Mouse (Mus musculus): ENCODE results near the gene Cdh22. TPM values are rescaled to one million over a fixed set of nuclear protein-coding genes. Genes with fewer than 3 reads are reported as not detected.

Gene Cdh22
- polyA plus RNA-seq (2014; fragmentation: Nextera tagmentation; extraction: Ambion mirVana): 0.33 and 0.93 TPM in 2 replicates

DNA sequence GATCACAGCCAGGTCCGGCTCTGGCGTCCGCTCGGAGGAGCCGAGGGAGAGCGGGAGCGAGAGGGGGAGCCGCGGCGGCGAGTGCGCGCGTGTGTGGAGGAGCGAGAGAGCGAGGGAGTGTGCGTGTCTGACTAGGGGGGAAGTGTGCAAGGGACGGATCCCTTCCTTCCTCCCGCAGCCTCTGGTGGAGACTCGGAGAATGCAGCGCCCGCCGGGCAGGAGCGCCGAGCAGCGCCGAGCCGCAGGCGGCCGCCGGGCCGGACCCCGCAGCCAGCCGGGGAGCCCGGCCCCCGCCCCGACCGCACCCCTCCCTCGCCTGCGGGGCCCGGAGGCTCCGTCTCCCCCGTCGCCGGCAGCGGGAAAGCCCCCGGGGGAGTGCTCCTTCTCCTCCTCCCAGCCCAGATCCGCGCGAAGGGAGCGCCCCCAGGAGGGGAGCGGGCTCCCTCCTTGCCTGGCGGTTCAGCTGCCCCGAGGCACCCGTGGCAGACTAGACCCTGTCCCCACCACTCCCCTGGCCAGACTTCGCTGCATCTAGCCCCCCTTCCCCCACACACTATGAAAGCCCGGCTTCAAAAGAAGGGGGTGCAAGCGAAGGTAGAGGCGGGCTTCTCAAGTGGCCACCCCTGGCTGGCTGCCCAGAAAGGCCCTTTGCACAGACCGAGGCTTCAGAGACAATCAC, at the start of gene Cdh22:
Cdh22 (minus strand) TSS at position 241 of the 679 bp plus-strand sequence.
- peak; percentile 71 for DNase-seq (ENCODE audit: low spot score)
- Histone ChIP-seq H3K4me2 (ENCODE audit: low read depth, low read length) (peak within 1 kb of the TSS; percentile 99), H3K27ac (replicated peaks; ENCODE audit: low read depth, low read length) (no peak within 1 kb of the TSS), H3K27me3 (replicated peaks; ENCODE audit: control insufficient read depth, insufficient read depth, low read length) (peaks cover 98% of the 10 kb centered on the region), H3K4me1 (ENCODE audit: control insufficient read depth, insufficient read depth, low read length) (peaks cover 9% of the 10 kb centered on the region; the same call in 1 of the 2 replicates), H3K36me3 (ENCODE audit: control insufficient read depth, insufficient read depth, low read length) (no peaks in the 10 kb centered on the region), H3K9ac (ENCODE audit: low read depth, low read length) (peak within 1 kb of the TSS; percentile 64), H3K9me3 (ENCODE audit: control insufficient read depth, low read length) (no peaks in the 10 kb centered on the region), H3K4me3 (ENCODE audit: low read depth, low read length) (peak within 1 kb of the TSS; percentile 61)
- 2% methylated on average over 11 of the region's 60 CpGs for WGBS
- ATAC-seq (ENCODE audit: low read depth): peak; percentile 83

- ATAC-seq (ENCODE audit: low read depth) (no peak), DNase-seq (ENCODE audit: low spot score) (no peak)
- no peak overlapping the region for H3K4me2 ChIP-seq (ENCODE audit: low read depth, low read length)
- no peaks in the 10 kb centered on the region for H3K27me3 ChIP-seq (replicated peaks; ENCODE audit: control insufficient read depth, insufficient read depth, low read length)
- H3K4me1 ChIP-seq (ENCODE audit: control insufficient read depth, insufficient read depth, low read length): peaks cover 10% of the 10 kb centered on the region
- no peak overlapping the region for H3K9ac ChIP-seq (ENCODE audit: low read depth, low read length)
- no peak overlapping the region for H3K27ac ChIP-seq (replicated peaks; ENCODE audit: low read depth, low read length)
- H3K4me3 ChIP-seq (ENCODE audit: low read depth, low read length): no peak overlapping the region
- H3K36me3 ChIP-seq (ENCODE audit: control insufficient read depth, insufficient read depth, low read length): peaks cover 21% of the 10 kb centered on the region; the same call in 1 of the 2 replicates
- no peaks in the 10 kb centered on the region for H3K9me3 ChIP-seq (ENCODE audit: control insufficient read depth, low read length)
- 92% methylated on average over 7 of the region's 7 CpGs for WGBS
Observed at GRCm38 (mm10) chr2:165284377-165284776, 49.7 kb upstream of the Cdh22 start.

- H3K4me3 ChIP-seq (ENCODE audit: low read depth, low read length): no peak overlapping the region
- H3K4me1 ChIP-seq (ENCODE audit: control insufficient read depth, insufficient read depth, low read length): peaks cover 10% of the 10 kb centered on the region
- H3K36me3 ChIP-seq (ENCODE audit: control insufficient read depth, insufficient read depth, low read length): peaks cover 21% of the 10 kb centered on the region; the same call in 1 of the 2 replicates
- DNase-seq (ENCODE audit: low spot score): no peak
- no peaks in the 10 kb centered on the region for H3K27me3 ChIP-seq (replicated peaks; ENCODE audit: control insufficient read depth, insufficient read depth, low read length)
- H3K27ac ChIP-seq (replicated peaks; ENCODE audit: low read depth, low read length): no peak overlapping the region
- H3K9me3 ChIP-seq (ENCODE audit: control insufficient read depth, low read length): no peaks in the 10 kb centered on the region
- H3K4me2 ChIP-seq (ENCODE audit: low read depth, low read length): no peak overlapping the region
- H3K9ac ChIP-seq (ENCODE audit: low read depth, low read length): no peak overlapping the region
- WGBS: 86% methylated on average over 3 of the region's 3 CpGs
- no peak for ATAC-seq (ENCODE audit: low read depth)
Observed at GRCm38 (mm10) chr2:165283644-165284043, 49.0 kb upstream of the Cdh22 start.

DNA sequence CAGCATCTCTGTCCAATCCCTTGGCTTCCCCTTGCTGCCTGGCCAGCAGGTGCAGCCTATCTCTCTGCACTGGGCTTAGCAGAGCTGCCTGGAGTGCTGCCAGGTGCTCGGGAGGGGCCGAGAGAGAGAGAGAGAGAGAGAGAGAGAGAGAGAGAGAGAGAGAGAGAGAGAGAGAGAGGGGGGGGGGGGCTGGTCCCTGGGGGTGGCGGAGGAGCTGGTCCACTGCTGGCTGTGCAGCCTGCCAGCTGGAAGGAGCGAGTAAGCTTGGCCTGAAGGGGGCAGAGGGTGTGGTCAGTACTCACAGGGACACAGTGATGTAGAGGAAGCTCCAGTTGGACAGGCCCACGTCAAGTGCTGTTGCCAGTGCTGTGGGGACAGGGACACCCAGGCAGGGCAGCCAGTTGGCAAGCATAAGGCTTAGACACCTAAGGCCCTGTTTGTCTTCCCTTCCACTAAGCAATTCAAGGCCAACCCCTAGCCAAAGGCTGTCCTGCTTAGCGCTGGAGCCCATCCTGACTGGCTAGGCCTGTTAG, 47.2 kb upstream of the Cdh22 start:
- peak; percentile 72 for DNase-seq (ENCODE audit: low spot score)
- peaks cover 5% of the 10 kb centered on the region; the same call in 1 of the 2 replicates for H3K4me1 ChIP-seq (ENCODE audit: control insufficient read depth, insufficient read depth, low read length)
- no peaks in the 10 kb centered on the region for H3K9me3 ChIP-seq (ENCODE audit: control insufficient read depth, low read length)
- no peak overlapping the region for H3K4me3 ChIP-seq (ENCODE audit: low read depth, low read length)
- H3K36me3 ChIP-seq (ENCODE audit: control insufficient read depth, insufficient read depth, low read length): peaks cover 30% of the 10 kb centered on the region
- WGBS: 47% methylated on average over 3 of the region's 6 CpGs
- peak; percentile 60 for ATAC-seq (ENCODE audit: low read depth)
- no peak overlapping the region for H3K4me2 ChIP-seq (ENCODE audit: low read depth, low read length)
- no peaks in the 10 kb centered on the region for H3K27me3 ChIP-seq (replicated peaks; ENCODE audit: control insufficient read depth, insufficient read depth, low read length)
- H3K27ac ChIP-seq (replicated peaks; ENCODE audit: low read depth, low read length): no peak overlapping the region
- no peak overlapping the region for H3K9ac ChIP-seq (ENCODE audit: low read depth, low read length)

DNA sequence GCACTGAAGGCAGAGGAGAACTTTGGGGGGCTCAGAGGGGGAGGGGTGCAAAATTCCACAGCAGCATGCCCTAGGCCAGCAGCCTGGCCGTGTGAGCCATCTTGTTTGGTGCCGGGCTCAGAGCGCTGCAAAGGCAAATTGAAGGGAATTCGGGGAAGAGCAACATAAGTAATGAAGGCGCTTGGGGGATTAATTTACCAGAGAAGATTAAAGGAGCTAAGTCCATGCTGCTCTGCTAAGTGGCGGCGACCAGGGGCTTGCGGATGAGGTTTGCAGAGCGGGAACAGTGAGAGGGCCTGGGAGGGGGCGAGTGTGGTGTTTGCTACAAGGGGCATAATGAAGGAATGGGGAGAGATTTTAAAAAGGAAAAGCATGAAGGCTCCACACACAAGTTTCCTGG, 44.7 kb upstream of the Cdh22 start:
- Histone ChIP-seq H3K9me3 (ENCODE audit: control insufficient read depth, low read length) (no peaks in the 10 kb centered on the region), H3K27ac (replicated peaks; ENCODE audit: low read depth, low read length) (no peak overlapping the region), H3K4me2 (ENCODE audit: low read depth, low read length) (no peak overlapping the region), H3K36me3 (ENCODE audit: control insufficient read depth, insufficient read depth, low read length) (peaks cover 32% of the 10 kb centered on the region), H3K9ac (ENCODE audit: low read depth, low read length) (no peak overlapping the region), H3K27me3 (replicated peaks; ENCODE audit: control insufficient read depth, insufficient read depth, low read length) (no peaks in the 10 kb centered on the region), H3K4me3 (ENCODE audit: low read depth, low read length) (no peak overlapping the region), H3K4me1 (ENCODE audit: control insufficient read depth, insufficient read depth, low read length) (no peaks in the 10 kb centered on the region; the same call in 1 of the 2 replicates)
- 44% methylated on average over 10 of the region's 10 CpGs for WGBS
- no peak for ATAC-seq (ENCODE audit: low read depth)
- no peak for DNase-seq (ENCODE audit: low spot score)

DNA sequence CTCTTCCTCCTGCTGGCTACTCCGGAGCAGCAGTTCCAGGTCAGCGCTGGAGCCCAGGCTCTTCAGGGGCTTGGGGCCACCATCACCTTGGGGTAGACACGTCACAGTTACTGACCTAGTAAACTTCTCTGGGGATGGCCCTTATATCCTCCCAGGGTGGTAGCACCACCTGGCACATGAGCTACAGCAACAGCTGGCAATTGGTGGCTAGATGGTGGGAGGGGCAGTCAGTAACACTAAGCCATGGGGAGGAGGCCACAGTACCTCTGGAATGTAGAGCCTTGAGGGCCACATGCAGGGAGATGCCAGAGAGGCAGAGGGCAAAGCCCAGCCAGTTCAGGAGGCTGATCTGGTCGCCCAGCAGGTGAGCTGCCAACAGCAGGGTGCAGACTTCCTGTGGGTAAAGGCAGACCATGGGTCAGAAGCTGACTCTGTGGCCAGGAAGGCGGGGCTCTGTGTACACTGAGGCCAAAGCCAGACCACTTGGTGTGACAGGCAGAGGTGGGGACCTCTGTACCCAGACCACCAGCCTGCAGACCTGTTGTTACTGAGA, 42.6 kb upstream of the Cdh22 start:
- H3K9ac ChIP-seq (ENCODE audit: low read depth, low read length): no peak overlapping the region
- H3K9me3 ChIP-seq (ENCODE audit: control insufficient read depth, low read length): no peaks in the 10 kb centered on the region
- H3K36me3 ChIP-seq (ENCODE audit: control insufficient read depth, insufficient read depth, low read length): peaks cover 28% of the 10 kb centered on the region; the same call in 1 of the 2 replicates
- H3K27ac ChIP-seq (replicated peaks; ENCODE audit: low read depth, low read length): no peak overlapping the region
- WGBS: 72% methylated on average over 3 of the region's 5 CpGs
- no peak overlapping the region for H3K4me3 ChIP-seq (ENCODE audit: low read depth, low read length)
- H3K4me1 ChIP-seq (ENCODE audit: control insufficient read depth, insufficient read depth, low read length): no peaks in the 10 kb centered on the region; the same call in 1 of the 2 replicates
- DNase-seq (ENCODE audit: low spot score): no peak
- H3K4me2 ChIP-seq (ENCODE audit: low read depth, low read length): no peak overlapping the region
- ATAC-seq (ENCODE audit: low read depth): no peak
- no peaks in the 10 kb centered on the region for H3K27me3 ChIP-seq (replicated peaks; ENCODE audit: control insufficient read depth, insufficient read depth, low read length)

DNA sequence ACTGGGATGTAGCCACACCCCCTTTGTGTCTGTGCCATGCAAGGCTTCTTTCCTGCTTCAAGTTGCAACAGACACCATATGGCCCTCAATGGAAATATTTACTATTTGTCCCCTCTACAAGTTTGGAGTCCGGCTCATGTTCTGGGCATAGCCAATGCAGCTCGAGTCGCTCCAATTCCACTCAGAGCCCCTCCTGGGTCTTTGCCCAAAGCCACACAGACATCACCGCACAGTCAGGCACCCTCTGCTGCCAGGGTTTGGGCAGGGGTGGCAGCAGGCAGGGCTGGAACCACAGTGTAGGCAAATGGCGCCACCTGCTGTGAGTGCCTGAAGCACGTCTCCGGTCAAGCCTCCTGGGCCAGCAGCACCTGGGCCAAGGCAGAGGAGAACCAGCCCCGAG, 41.2 kb upstream of the Cdh22 start:
- ATAC-seq (ENCODE audit: low read depth) (peak; percentile 64), DNase-seq (ENCODE audit: low spot score) (peak; percentile 76)
- Histone ChIP-seq H3K4me2 (ENCODE audit: low read depth, low read length) (no peak overlapping the region), H3K27me3 (replicated peaks; ENCODE audit: control insufficient read depth, insufficient read depth, low read length) (no peaks in the 10 kb centered on the region), H3K36me3 (ENCODE audit: control insufficient read depth, insufficient read depth, low read length) (peaks cover 20% of the 10 kb centered on the region; the same call in 1 of the 2 replicates), H3K4me3 (ENCODE audit: low read depth, low read length) (no peak overlapping the region), H3K9me3 (ENCODE audit: control insufficient read depth, low read length) (no peaks in the 10 kb centered on the region), H3K9ac (ENCODE audit: low read depth, low read length) (0 out of 2 replicates have a peak overlapping the region, but pooled peaks have one; percentile 5), H3K27ac (replicated peaks; ENCODE audit: low read depth, low read length) (0 out of 2 replicates have a peak overlapping the region, but pooled peaks have one; percentile 15), H3K4me1 (ENCODE audit: control insufficient read depth, insufficient read depth, low read length) (no peaks in the 10 kb centered on the region; the same call in 1 of the 2 replicates)
- WGBS: 16% methylated on average over 8 of the region's 8 CpGs

GRCm38 (mm10) chr2:165275124-165275640, 40.5 kb upstream of the Cdh22 start:
- no peak overlapping the region for H3K27ac ChIP-seq (replicated peaks; ENCODE audit: low read depth, low read length)
- peak; percentile 62 for DNase-seq (ENCODE audit: low spot score)
- no peaks in the 10 kb centered on the region; the same call in 1 of the 2 replicates for H3K4me1 ChIP-seq (ENCODE audit: control insufficient read depth, insufficient read depth, low read length)
- 0 out of 2 replicates have a peak overlapping the region, but pooled peaks have one; percentile 5 for H3K9ac ChIP-seq (ENCODE audit: low read depth, low read length)
- peaks cover 14% of the 10 kb centered on the region; the same call in 1 of the 2 replicates for H3K36me3 ChIP-seq (ENCODE audit: control insufficient read depth, insufficient read depth, low read length)
- no peak overlapping the region for H3K4me3 ChIP-seq (ENCODE audit: low read depth, low read length)
- peak; percentile 80 for ATAC-seq (ENCODE audit: low read depth)
- H3K4me2 ChIP-seq (ENCODE audit: low read depth, low read length): no peak overlapping the region
- H3K27me3 ChIP-seq (replicated peaks; ENCODE audit: control insufficient read depth, insufficient read depth, low read length): no peaks in the 10 kb centered on the region
- H3K9me3 ChIP-seq (ENCODE audit: control insufficient read depth, low read length): no peaks in the 10 kb centered on the region
- WGBS: 22% methylated on average over 6 of the region's 8 CpGs

Measured in embryonic facial prominence, embryonic 14.5 days (tissue).